Mouse (Mus musculus): ENCODE data around the gene Padi3.

- no peak for TF ChIP-seq POLR2A (IDR thresholded peaks at IDR 0.05; ENCODE audit: insufficient read length, low read depth)
- no peak for TF ChIP-seq MAX (IDR thresholded peaks at IDR 0.05; ENCODE audit: low read depth)
- no peak for TF ChIP-seq TCF12 (IDR thresholded peaks at IDR 0.05; ENCODE audit: insufficient read depth, poor library complexity, severe bottlenecking)
- TF ChIP-seq POLR2AphosphoS2 (IDR thresholded peaks at IDR 0.05; ENCODE audit: insufficient read length, low read depth) = no peak
- no peak for TF ChIP-seq E2F4 (IDR thresholded peaks at IDR 0.05; ENCODE audit: insufficient read depth)
- no peak for TF ChIP-seq CEBPB (IDR thresholded peaks at IDR 0.05; ENCODE audit: insufficient read depth, poor library complexity, severe bottlenecking)
- no peak for TF ChIP-seq MYOD1 (IDR thresholded peaks at IDR 0.05; ENCODE audit: control insufficient read depth in 1 of 3, insufficient read length in 2 of 3, low read depth in 2 of 3)
Observed at GRCm38 (mm10) chr4:140859291-140859690, 48.8 kb upstream of the Padi3 start.
